Mouse (Mus musculus) yolk sac, embryonic 10.5 days (tissue): ENCODE measurements around the gene Psap.

Experiments used
- DNase-seq: peaks from one replicate; pipeline ENCODE4 v3.0.0-alpha.2; 2017; ENCODE audit warnings: low spot score

Gene Psap

GRCm38 (mm10) chr10:60349644-60350043 lies 72.2 kb downstream of the Psap start:
- DNase-seq, result no peak

GRCm38 (mm10) chr10:60350077-60350804 lies 72.8 kb downstream of the Psap start:
- DNase-seq, result no peak

GRCm38 (mm10) chr10:60350805-60351167 lies 73.4 kb downstream of the Psap start:
- peak; percentile 78 for DNase-seq

GRCm38 (mm10) chr10:60351248-60351647 lies 73.8 kb downstream of the Psap start:
- no peak for DNase-seq

- peak; percentile 40 for DNase-seq
These were observed 74.5 kb downstream of the Psap start for GRCm38 (mm10) chr10:60351761-60352455.
